Mouse (Mus musculus) embryonic facial prominence, embryonic 13.5 days (tissue): ENCODE results near the gene Ptcd2. TPM values are rescaled to one million over a fixed set of nuclear protein-coding genes. Genes with fewer than 3 reads are reported as not detected.

Source experiments
- ATAC-seq: fragments of 200-750 bp; cut with Nextera tagmentation; 2 replicates; pipeline ENCODE4 v1.8.0; 2017; ENCODE audit warnings: low read depth; ENCODE audit not compliant: insufficient number of reproducible peaks, insufficient read depth, low FRiP score, low TSS enrichment
- H3K27ac ChIP-seq: fragments of 300-500 bp; sonication (generic); 2 replicates; pipeline ENCODE4 v1.5.1; 2015; ENCODE audit warnings: moderate library complexity, mild to moderate bottlenecking, inconsistent platforms
- H3K27me3 ChIP-seq: fragments of 300-500 bp; sonication (generic); 2 replicates; pipeline ENCODE4 v1.6.1; 2015; ENCODE audit warnings: mild to moderate bottlenecking, inconsistent platforms
- H3K36me3 ChIP-seq: fragments of 300-500 bp; sonication (generic); 2 replicates; pipeline ENCODE4 v1.6.1; 2015; ENCODE audit warnings: mild to moderate bottlenecking, inconsistent platforms
- H3K4me1 ChIP-seq: fragments of 300-500 bp; sonication (generic); 2 replicates; pipeline ENCODE4 v1.6.1; 2015; ENCODE audit warnings: inconsistent platforms
- H3K4me2 ChIP-seq: fragments of 300-500 bp; sonication (generic); 2 replicates; pipeline ENCODE4 v1.6.1; 2015; ENCODE audit warnings: moderate library complexity, mild to moderate bottlenecking, inconsistent platforms
- H3K4me3 ChIP-seq: fragments of 300-500 bp; sonication (generic); 2 replicates; pipeline ENCODE4 v1.5.1; 2015; ENCODE audit warnings: mild to moderate bottlenecking, inconsistent platforms
- H3K9ac ChIP-seq: fragments of 300-500 bp; sonication (generic); 2 replicates; pipeline ENCODE4 v1.6.1; 2015; ENCODE audit warnings: mild to moderate bottlenecking, inconsistent platforms
- H3K9me3 ChIP-seq: fragments of 300-500 bp; sonication (generic); 2 replicates; pipeline ENCODE4 v1.6.1; 2016; ENCODE audit warnings: inconsistent platforms
- WGBS: fragments of 180-500 bp; shearing (Covaris S2); methylation state at CpG from one replicate; pipeline ENCODE4 v1.1.7; 2015; ENCODE audit warnings: mixed read lengths; 5-methylcytosine and 5-hydroxymethylcytosine counted together
- polyA plus RNA-seq: library from polyadenylated mRNA; unstranded; fragments of >200 nt; fragmentation: Nextera tagmentation; extraction: Ambion mirVana; gene quantifications from 2 replicates; pipeline ENCODE4 v1.2.1, GENCODE M21; 2015

The Ptcd2 gene
- polyA plus RNA-seq, 1 experiment from 2014 or later, result 44.7 TPM

DNA sequence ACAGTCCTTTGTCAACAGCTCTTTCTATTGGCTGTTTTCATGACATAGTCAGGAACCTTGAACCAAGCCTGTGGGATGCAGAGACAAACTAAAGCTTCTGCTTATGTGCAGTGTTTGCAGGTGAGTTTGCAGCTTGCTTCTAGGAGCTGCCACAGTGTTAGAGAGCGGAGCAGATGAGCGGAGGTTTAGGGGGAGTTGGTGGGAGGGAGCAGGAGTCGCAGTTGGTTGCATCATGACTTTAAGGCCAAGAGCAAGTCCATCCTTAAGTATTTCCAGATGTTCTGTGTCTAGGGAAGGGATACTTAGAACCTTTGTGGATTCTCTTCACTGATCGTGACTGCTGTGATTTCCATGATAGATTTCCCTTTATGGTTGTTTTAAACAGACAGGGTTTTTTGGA is 29.7 kb upstream of the Ptcd2 start:
- H3K4me2 ChIP-seq, result no peak overlapping the region
- ATAC-seq, result no peak
- H3K9ac ChIP-seq, result peak overlapping the region; percentile 27; the same call in 1 of the 2 replicates
- H3K27me3 ChIP-seq, result no peaks in the 10 kb centered on the region
- no peaks in the 10 kb centered on the region for H3K9me3 ChIP-seq
- 34% methylated on average over 4 of the region's 4 CpGs for WGBS
- no peak overlapping the region for H3K27ac ChIP-seq
- H3K4me1 ChIP-seq, result peaks cover 7% of the 10 kb centered on the region; the same call in 1 of the 2 replicates
- no peak overlapping the region for H3K4me3 ChIP-seq
- H3K36me3 ChIP-seq, result peaks cover 10% of the 10 kb centered on the region

DNA sequence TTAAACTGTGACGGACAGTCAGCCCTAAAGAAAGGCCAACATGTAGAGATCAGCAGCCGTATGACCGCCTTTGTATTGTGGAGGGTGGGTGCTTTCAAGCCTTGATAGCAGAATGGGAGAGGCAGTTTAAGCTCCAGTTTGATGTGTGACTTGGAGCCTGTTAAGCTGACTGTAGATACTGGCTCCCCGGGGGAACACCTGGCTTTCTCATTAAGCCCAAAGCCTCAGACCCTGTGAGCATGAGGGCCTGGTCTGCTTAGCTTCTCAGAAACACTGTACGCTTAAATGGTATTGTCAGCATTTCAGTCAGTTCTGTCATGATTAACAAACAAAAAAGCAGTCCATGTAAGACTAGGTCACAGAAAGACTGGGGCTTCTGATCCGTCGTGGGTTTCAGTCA is 29.2 kb upstream of the Ptcd2 start:
- Histone ChIP-seq H3K4me2 (no peak overlapping the region), H3K4me3 (no peak overlapping the region), H3K36me3 (peaks cover 13% of the 10 kb centered on the region), H3K4me1 (peaks cover 7% of the 10 kb centered on the region; the same call in 1 of the 2 replicates), H3K27me3 (no peaks in the 10 kb centered on the region), H3K9me3 (no peaks in the 10 kb centered on the region), H3K27ac (no peak overlapping the region), H3K9ac (0 out of 2 replicates have a peak overlapping the region, but pooled peaks have one; percentile 27)
- no peak for ATAC-seq
- WGBS, result 78% methylated on average over 7 of the region's 7 CpGs

DNA sequence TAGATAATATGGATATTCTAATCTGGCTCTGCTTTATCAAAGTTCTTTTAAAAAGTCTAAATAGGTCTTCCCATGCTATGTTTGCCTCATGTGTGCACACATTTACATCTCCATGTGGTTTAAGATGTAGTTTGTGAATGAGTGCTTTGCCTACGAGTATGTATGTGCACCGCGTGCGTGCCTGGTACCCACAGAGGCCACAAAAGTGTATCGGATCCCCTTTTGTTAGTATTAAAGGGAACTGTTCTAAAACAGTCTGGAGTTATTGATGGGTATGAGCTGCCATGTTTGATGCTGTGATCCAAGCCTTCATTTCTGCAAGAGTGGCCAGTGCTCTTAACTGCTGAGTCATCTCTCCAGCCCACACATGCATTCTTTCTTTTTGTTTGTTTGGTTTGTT is 26.8 kb upstream of the Ptcd2 start:
- H3K9me3 ChIP-seq, result no peaks in the 10 kb centered on the region
- H3K27ac ChIP-seq, result no peak overlapping the region
- H3K4me1 ChIP-seq, result peaks cover 10% of the 10 kb centered on the region; the same call in 1 of the 2 replicates
- WGBS, result 89% methylated on average over 5 of the region's 5 CpGs
- H3K4me2 ChIP-seq, result no peak overlapping the region
- H3K27me3 ChIP-seq, result no peaks in the 10 kb centered on the region
- H3K9ac ChIP-seq, result no peak overlapping the region
- no peak for ATAC-seq
- H3K36me3 ChIP-seq, result peaks cover 21% of the 10 kb centered on the region
- H3K4me3 ChIP-seq, result no peak overlapping the region

DNA sequence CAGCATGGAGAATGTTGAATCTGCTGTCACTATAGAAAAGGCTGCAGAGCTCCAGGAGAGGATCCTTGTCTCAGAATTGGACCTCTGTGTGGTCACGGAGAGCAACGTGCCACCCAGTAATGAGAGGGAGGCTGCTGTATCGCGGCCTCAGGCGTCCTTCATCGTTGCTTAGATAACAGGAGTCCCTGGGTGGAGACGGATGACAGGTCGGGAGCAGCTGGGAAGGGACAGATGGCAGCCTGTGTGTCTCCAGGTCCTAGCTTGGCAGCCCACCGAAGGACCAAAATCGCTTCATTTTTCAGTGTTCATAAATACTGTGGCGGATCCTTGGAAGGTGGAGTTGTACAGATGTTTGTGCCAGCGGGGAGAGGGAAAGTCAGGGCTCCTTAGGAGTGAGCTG is 24.6 kb upstream of the Ptcd2 start:
- Histone ChIP-seq H3K36me3 (peaks cover 34% of the 10 kb centered on the region), H3K27ac (no peak overlapping the region), H3K4me3 (no peak overlapping the region), H3K9ac (no peak overlapping the region), H3K9me3 (no peaks in the 10 kb centered on the region), H3K4me1 (peaks cover 6% of the 10 kb centered on the region; the same call in 1 of the 2 replicates), H3K4me2 (no peak overlapping the region), H3K27me3 (no peaks in the 10 kb centered on the region)
- 76% methylated on average over 12 of the region's 12 CpGs for WGBS
- no peak for ATAC-seq

DNA sequence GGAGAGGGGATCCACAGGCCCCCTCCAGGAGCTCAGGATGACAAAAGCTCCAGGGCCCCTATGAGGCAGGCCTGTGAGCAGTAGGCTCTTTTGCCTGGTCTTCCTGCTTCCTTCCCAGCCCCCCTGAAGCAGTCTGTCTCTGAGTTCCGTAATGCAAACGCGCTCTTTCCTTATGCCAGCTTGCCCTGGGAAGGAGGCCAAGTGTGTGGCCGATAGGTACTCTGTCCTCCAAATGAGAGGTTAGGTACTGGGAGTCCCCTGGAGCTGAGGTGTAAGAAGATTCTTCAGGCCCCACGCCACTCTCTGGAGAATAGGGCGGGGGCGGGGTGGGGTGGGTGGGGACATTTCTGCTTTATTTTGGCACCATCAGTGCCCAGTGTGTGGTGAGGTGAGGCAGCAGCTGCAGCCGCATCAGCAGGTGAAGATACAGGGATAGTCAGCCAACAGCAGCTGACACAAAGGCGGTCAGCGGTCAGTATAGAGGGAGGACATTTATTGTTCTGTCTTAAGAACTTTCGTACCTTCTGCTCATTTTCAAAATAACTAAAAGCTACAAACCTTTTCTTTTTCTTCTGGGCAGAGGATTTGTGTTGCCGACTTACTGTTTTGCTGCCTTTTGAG is 23.2 kb upstream of the Ptcd2 start:
- 84% methylated on average over 12 of the region's 12 CpGs for WGBS
- H3K4me3 ChIP-seq, result no peak overlapping the region
- H3K9me3 ChIP-seq, result no peaks in the 10 kb centered on the region
- no peak for ATAC-seq
- no peaks in the 10 kb centered on the region for H3K27me3 ChIP-seq
- 0 out of 2 replicates have a peak overlapping the region, but pooled peaks have one; percentile 2 for H3K27ac ChIP-seq
- 0 out of 2 replicates have a peak, but pooled peaks cover 3% of the 10 kb centered on the region for H3K4me1 ChIP-seq
- peaks cover 46% of the 10 kb centered on the region for H3K36me3 ChIP-seq
- no peak overlapping the region for H3K9ac ChIP-seq
- no peak overlapping the region for H3K4me2 ChIP-seq

DNA sequence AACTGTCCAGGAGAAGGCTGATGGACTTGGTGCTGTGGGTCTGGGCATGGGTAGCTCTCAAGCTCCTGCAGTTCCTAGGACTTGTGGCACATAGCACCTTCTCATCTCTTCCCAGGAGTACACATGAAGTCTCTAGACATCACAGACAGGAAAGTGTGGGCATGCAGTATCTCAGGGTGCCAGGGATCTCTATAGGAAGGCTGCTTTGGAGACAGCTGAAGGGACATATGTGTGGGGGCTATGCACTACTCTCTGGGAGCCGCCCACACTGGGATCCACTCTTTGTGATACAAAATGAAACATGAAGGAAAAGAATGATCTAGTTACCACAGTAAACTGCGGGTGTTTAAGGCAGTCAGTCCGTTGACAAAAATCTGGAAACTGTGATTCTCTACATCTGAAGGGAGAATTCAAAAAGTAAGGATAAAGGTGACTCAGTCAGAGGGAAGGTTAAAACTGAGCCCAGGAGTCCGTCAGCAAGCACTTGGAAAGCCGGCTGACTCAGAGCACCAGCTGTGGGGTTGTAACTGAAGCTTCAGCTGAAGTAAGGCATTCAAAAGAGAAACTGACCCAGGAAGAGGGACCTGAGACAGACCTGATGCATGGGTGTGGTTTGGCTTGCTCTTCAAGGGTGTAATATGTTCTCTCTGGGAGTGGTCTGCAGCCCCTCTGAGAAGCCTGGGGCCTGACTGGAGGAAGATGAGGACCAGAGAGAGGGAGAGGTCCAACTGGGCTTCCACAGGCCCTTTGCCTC is 22.1 kb upstream of the Ptcd2 start:
- no peaks in the 10 kb centered on the region for H3K9me3 ChIP-seq
- peak overlapping the region; percentile 48 for H3K27ac ChIP-seq
- 79% methylated on average over 5 of the region's 5 CpGs for WGBS
- peaks cover 49% of the 10 kb centered on the region for H3K36me3 ChIP-seq
- no peak overlapping the region for H3K4me2 ChIP-seq
- H3K4me3 ChIP-seq, result no peak overlapping the region
- no peak overlapping the region for H3K9ac ChIP-seq
- ATAC-seq, result no peak
- no peaks in the 10 kb centered on the region for H3K27me3 ChIP-seq
- H3K4me1 ChIP-seq, result 0 out of 2 replicates have a peak, but pooled peaks cover 3% of the 10 kb centered on the region

DNA sequence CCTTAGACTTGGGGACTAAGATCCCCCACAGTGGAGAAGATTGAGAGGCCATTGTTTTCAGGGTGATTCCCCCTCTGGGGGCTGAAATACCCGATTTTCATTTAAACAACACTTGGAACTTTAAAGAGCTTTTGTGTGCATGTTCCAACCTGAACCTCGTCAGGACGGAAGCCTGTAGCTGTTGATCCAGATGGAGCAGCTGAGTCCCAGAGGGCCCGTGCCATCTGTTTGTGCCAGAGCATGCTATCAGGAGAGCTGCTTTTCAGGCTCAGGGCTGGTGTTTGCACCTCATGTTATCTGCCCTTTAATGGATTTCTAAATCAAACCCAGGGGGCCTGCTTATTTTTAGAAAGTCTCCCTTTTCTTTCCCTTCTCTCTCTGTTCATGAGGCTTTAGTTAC is 19.4 kb upstream of the Ptcd2 start:
- no peaks in the 10 kb centered on the region for H3K9me3 ChIP-seq
- 0 out of 2 replicates have a peak, but pooled peaks cover 3% of the 10 kb centered on the region for H3K4me1 ChIP-seq
- WGBS, result 59% methylated on average over 4 of the region's 4 CpGs
- H3K27ac ChIP-seq, result 0 out of 2 replicates have a peak overlapping the region, but pooled peaks have one; percentile 23
- H3K4me3 ChIP-seq, result no peak overlapping the region
- H3K4me2 ChIP-seq, result no peak overlapping the region
- H3K36me3 ChIP-seq, result peaks cover 38% of the 10 kb centered on the region
- H3K9ac ChIP-seq, result no peak overlapping the region
- no peak for ATAC-seq
- H3K27me3 ChIP-seq, result no peaks in the 10 kb centered on the region

DNA sequence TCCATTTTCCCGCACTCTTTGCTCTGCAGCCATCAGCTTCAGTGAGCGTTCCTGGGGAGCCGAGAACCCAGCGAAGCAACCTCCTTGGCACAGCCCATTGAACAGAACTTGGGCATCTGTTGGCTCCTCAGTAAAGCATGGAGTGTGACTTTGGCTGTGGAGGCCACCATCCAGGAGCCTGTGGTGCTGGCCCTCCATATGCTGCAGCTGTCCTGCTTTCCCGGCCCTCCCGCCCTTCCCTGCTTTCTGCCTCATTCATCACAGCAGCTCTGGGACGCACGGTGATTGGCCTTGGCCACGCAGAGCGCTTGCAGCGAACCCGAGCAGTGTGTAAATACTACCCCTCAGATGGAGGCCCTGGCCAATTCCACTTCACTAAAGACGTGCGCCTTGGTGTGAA is 14.4 kb upstream of the Ptcd2 start:
- Histone ChIP-seq H3K27me3 (no peaks in the 10 kb centered on the region), H3K4me2 (no peak overlapping the region), H3K27ac (no peak overlapping the region), H3K4me3 (no peak overlapping the region), H3K36me3 (peaks cover 22% of the 10 kb centered on the region), H3K9me3 (no peaks in the 10 kb centered on the region), H3K4me1 (peaks cover under 1% of the 10 kb centered on the region; the same call in 1 of the 2 replicates), H3K9ac (no peak overlapping the region)
- ATAC-seq, result no peak
- 94% methylated on average over 14 of the region's 14 CpGs for WGBS

DNA sequence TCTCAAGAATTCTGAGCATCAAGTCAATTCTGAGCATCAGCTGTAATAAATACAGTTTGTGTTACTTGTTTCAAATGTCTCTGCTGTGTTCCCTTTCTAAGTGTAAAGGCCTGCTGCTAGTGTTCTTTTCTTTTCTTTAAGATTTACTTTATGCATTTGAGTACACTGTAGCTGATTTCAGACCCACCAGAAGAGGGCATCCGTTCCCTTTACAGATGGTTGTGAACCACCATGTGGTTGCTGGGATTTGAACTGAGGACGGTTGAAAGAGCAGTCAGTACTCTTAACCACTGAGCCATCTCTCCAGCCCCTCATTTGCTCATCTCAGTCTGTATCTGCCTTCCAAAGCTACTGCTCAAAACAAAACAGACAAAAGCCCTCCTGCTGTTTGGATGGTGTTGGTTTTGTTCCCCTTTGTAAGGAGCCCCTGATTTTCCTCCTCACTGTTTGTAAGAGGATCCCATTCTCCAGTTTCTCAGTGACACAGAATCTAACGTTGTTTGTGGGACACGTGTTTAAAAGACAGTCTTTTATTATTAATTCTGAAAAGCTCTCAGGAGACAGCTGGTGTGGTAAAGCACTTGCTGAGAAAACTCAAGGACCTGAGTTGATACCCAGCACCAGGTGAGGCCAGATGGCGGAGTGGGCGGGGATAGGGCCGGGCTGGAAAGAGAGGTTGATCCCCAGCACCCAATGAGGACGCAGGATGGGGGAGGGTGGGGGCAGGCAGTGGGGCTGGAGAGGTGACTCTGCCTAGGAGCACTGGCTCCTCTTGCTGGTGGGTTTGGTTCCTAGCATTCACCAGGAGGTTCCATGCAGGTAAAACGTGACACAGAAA is 12.1 kb upstream of the Ptcd2 start:
- H3K27me3 ChIP-seq, result no peaks in the 10 kb centered on the region
- WGBS, result 37% methylated on average over 9 of the region's 9 CpGs
- H3K4me2 ChIP-seq, result no peak overlapping the region
- no peak for ATAC-seq
- no peak overlapping the region for H3K9ac ChIP-seq
- H3K4me1 ChIP-seq, result peaks cover 9% of the 10 kb centered on the region
- no peak overlapping the region for H3K27ac ChIP-seq
- H3K4me3 ChIP-seq, result no peak overlapping the region
- H3K36me3 ChIP-seq, result peaks cover 10% of the 10 kb centered on the region
- no peaks in the 10 kb centered on the region for H3K9me3 ChIP-seq

DNA sequence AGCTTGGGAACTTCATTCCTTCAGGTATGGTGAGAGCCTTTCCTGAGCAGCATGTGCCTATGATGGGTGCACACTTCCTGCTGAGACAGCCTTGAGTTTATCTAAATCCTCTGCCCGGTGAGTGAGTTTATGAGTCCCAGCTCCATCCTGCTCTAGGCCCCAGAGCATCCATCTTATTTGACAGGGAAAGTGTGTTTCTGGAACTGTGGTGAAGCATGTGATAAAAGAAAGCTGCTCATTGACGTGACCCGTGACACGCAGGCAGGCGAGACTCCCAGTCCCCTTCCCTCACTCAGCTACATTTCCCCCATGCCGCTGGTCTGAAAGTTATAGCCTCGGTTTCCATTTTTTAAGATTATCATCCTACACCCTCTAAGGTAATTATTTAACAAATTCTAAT is 11.4 kb upstream of the Ptcd2 start:
- Histone ChIP-seq H3K9ac (no peak overlapping the region), H3K27me3 (no peaks in the 10 kb centered on the region), H3K27ac (no peak overlapping the region), H3K4me2 (no peak overlapping the region), H3K9me3 (no peaks in the 10 kb centered on the region), H3K36me3 (peaks cover 18% of the 10 kb centered on the region), H3K4me3 (no peak overlapping the region), H3K4me1 (peaks cover 9% of the 10 kb centered on the region)
- no peak for ATAC-seq
- 86% methylated on average over 7 of the region's 7 CpGs for WGBS

DNA sequence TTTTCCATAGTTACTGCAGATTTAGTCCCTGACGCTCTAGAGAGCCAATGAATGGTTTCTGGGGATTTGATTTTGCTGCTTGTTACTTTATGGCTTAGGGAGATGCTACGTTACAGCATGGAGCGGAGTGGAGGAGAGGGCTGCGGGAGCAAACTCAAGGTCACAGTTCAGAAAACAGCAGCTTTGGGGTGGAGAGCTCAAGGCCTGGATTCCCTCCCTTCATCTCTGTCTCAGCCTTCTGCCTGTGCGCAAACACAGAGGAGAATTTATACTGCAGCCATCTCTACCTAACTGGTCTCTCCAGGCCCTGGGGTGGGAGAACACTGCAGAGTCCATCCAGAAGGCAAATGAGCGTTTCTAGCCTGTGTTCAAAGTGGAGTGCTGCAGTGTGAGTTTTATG is 10.6 kb upstream of the Ptcd2 start:
- H3K27ac ChIP-seq, result no peak overlapping the region
- H3K27me3 ChIP-seq, result no peaks in the 10 kb centered on the region
- no peak for ATAC-seq
- H3K9ac ChIP-seq, result 0 out of 2 replicates have a peak overlapping the region, but pooled peaks have one; percentile 44
- H3K9me3 ChIP-seq, result no peaks in the 10 kb centered on the region
- H3K4me1 ChIP-seq, result peaks cover 9% of the 10 kb centered on the region
- H3K4me2 ChIP-seq, result no peak overlapping the region
- no peak overlapping the region for H3K4me3 ChIP-seq
- WGBS, result 94% methylated on average over 6 of the region's 6 CpGs
- H3K36me3 ChIP-seq, result peaks cover 23% of the 10 kb centered on the region
